Mouse (Mus musculus) bone marrow, adult 2 months (tissue): ENCODE results near the gene Chadl. TPM values are rescaled to one million over a fixed set of nuclear protein-coding genes. Genes with fewer than 3 reads are reported as not detected.
"Not testable (repeated sequence)": the region's sequence is repeated elsewhere in the genome, so short reads cannot be mapped to it uniquely, and the experiment has no call there.

Experiments
- H3K27ac ChIP-seq: fragments of 200-500 bp; 2 replicates; pipeline ENCODE4 v1.5.1; 2012; ENCODE audit warnings: low read depth, mild to moderate bottlenecking, control low read depth, inconsistent platforms, low read length; ENCODE audit not compliant: control insufficient read depth, poor library complexity, insufficient read depth
- H3K4me1 ChIP-seq: fragments of 200-500 bp; 2 replicates; pipeline ENCODE4 v1.6.1; 2011; ENCODE audit warnings: low read length; ENCODE audit not compliant: control insufficient read depth, insufficient read depth
- H3K4me3 ChIP-seq: fragments of 200-500 bp; replicated peaks from 2 replicates; pipeline ENCODE3; 2011; ENCODE audit warnings: mild to moderate bottlenecking, low read depth, low read length, control low read depth; ENCODE audit not compliant: control insufficient read depth
- CTCF ChIP-seq: fragments of 200-500 bp; IDR thresholded peaks from 2 replicates; pipeline ENCODE4 v1.5.1; 2011; ENCODE audit warnings: low read length, control low read depth; ENCODE audit not compliant: control insufficient read depth, insufficient read depth
- POLR2A ChIP-seq: fragments of 200-500 bp; IDR thresholded peaks from 2 replicates; pipeline ENCODE4 v1.6.1; 2011; ENCODE audit warnings: low read depth, mild to moderate bottlenecking, control low read depth, low read length, borderline replicate concordance; ENCODE audit not compliant: control insufficient read depth
- WGBS: fragments of 180-500 bp; shearing (Covaris S2); methylation state at CpG from one replicate; pipeline ENCODE4 v1.1.7; 2018; 5-methylcytosine and 5-hydroxymethylcytosine counted together
- polyA plus RNA-seq: library from polyadenylated mRNA; stranded (reverse); fragments of >200 nt; gene quantifications from 2 replicates; pipeline ENCODE4 v1.2.4, GENCODE M21; 2011; ENCODE audit warnings: low replicate concordance; ENCODE audit not compliant: missing spikeins, insufficient read depth, insufficient read length

Chadl gene
- not detected in 2 replicates for polyA plus RNA-seq

DNA sequence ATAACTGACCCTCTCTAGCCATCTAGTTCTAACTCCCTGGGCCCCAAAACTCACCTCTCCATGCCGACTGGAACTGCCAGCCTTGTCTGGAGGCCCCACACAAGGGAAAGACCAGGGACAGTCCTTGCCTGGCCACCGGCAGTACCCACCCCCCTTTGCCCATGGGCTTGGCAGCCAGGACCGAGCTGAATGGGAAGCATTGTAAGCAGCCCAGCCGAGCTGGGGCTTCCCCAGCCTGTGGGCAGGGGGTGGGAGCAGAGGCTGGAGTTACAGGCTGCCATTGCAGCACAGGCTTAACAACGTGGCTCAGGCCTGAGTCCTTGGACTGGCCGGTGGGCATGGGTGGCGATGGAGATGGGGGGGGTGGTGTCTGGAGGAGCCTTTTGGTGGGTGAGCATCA is at the start of gene Chadl:
Gene Chadl, minus strand, starts transcription at position 113 of the 400 bp plus-strand sequence.
- TF ChIP-seq CTCF, result no peak
- no peak for TF ChIP-seq POLR2A
- Histone ChIP-seq H3K4me1 (no peaks in the 10 kb centered on the region; the same call in none of the 2 replicates), H3K4me3 (no peak within 1 kb of the TSS), H3K27ac (no peak within 1 kb of the TSS)
- 78% methylated on average over 7 of the region's 7 CpGs for WGBS

DNA sequence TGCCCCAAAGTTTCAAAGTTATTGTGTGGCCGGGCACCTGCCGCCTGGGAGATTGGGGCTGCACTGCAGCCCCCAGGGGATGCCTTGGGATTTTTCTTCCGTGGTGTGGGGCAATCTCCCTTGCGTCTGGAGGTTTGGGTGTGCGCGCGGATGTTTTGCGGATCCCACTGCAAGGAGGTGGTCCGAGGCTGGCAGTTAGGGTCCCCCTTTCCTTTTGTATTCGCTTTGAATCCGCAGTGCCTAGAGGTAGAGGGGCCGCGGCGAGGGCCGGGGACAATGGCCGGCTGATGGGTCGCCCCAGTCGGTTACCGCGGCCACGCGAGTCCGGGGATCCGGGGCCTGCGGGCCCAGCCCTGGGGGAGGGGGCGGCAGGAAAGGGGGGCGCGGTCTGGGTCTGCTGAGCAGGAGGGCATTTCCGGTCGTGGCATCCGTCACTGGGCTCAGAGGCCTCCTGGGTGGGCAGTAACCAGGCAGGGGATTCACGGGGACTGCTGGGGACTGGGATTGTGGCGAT is 48.6 kb upstream of the Chadl start:
- Histone ChIP-seq H3K4me1 (no peaks in the 10 kb centered on the region), H3K27ac (peak overlapping the region; percentile 63; the same call in 1 of the 2 replicates)

GRCm38 (mm10) chr15:81744992-81745600 is 48.0 kb upstream of the Chadl start, which contains the start of the genes Zc3h7b and Rangap1:
Zc3h7b (plus strand) TSS chr15:81745057.
Rangap1 (minus strand) TSS chr15:81745530.
- TF ChIP-seq POLR2A, result no peak; the same call in 1 of the 2 replicates
- no peak for TF ChIP-seq CTCF
- Histone ChIP-seq H3K27ac (peak within 1 kb of the TSS; percentile 63; the same call in 1 of the 2 replicates), H3K4me1 (no peaks in the 10 kb centered on the region), H3K4me3 (peak within 1 kb of the TSS; percentile 89)
- WGBS, result under 1% methylated on average over 65 of the region's 65 CpGs

More for the DNA sequence above, 48.6 kb upstream of the Chadl start:
- WGBS, result under 1% methylated on average over 31 of the region's 33 CpGs
- TF ChIP-seq POLR2A (no peak), CTCF (no peak)
- H3K4me3 ChIP-seq, result peak overlapping the region; percentile 89

DNA sequence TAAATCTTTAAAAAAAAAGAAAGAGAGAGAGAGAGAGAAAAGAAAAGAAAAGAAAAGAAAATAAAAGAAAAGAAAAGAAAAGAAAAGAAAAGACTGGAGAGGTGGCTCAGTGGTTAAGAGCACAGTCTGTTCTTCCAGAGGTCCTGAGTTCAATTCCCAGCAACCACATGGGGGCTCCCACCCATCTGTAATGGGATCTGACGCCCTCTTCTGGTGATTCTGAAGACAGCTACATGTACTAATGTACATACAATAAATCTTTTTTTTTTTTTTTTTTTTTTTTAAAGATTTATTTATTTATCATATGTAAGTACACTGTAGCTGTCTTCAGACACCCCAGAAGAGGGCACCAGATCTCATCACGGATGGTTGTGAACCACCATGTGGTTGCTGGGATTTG is 45.3 kb upstream of the Chadl start:
- WGBS, result 20% methylated on average over 2 of the region's 2 CpGs
- H3K4me3 ChIP-seq, result not testable (repeated sequence)

GRCm38 (mm10) chr15:81739924-81740323 is 42.8 kb upstream of the Chadl start:
- TF ChIP-seq CTCF (no peak), POLR2A (no peak)
- 19% methylated on average over 2 of the region's 2 CpGs for WGBS
- H3K27ac ChIP-seq, result no peak overlapping the region
- no peak overlapping the region for H3K4me3 ChIP-seq
- no peaks in the 10 kb centered on the region for H3K4me1 ChIP-seq

More for the DNA sequence above, 45.3 kb upstream of the Chadl start:
- H3K27ac ChIP-seq, H3K4me1 ChIP-seq: not testable (repeated sequence)

DNA sequence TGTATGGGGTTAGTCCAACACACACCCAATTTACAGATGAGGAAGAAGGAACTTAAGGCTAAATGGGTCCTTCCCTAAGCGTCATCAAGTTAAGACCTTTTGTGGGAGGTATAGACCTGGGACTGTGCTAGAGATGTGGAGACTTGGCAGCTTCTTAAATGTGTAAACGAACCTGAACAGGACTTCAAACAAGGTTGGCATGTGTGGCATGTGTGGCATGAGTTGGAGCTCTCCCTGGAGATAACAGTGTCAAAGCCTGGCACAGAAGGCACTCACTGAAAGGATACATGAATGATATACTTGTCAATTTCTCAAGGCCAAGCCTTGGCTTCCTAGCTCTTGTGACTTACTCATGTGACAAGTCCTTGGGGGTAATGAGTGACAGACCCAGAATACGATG is 42.2 kb upstream of the Chadl start:
- 81% methylated on average over 3 of the region's 3 CpGs for WGBS
- no peaks in the 10 kb centered on the region for H3K4me1 ChIP-seq
- no peak overlapping the region for H3K4me3 ChIP-seq
- H3K27ac ChIP-seq, result no peak overlapping the region
- TF ChIP-seq POLR2A, result no peak
- TF ChIP-seq CTCF, result no peak

DNA sequence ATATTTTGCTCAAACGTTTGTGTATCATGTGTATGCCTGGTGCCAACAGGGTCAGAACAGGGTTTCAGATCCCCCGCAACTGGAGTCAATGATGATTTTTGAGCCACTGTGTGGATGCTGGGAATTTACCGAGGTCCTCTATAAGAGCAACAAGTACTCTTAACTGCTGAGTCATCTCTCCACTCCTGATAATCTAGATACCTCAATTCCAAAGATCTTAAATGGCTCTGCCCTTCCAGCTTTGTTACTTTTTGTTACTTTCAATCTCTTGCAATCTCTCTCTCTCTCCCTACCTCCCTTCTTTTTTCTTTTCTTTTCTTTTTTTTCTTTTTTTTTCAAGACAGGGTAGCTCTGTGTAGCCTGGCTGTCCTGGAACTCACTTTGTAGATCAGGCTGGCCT is 38.0 kb upstream of the Chadl start:
- H3K4me3 ChIP-seq, result no peak overlapping the region
- no peak overlapping the region for H3K27ac ChIP-seq
- H3K4me1 ChIP-seq, result no peaks in the 10 kb centered on the region
- TF ChIP-seq POLR2A (no peak), CTCF (no peak)
- 38% methylated on average over 3 of the region's 3 CpGs for WGBS

DNA sequence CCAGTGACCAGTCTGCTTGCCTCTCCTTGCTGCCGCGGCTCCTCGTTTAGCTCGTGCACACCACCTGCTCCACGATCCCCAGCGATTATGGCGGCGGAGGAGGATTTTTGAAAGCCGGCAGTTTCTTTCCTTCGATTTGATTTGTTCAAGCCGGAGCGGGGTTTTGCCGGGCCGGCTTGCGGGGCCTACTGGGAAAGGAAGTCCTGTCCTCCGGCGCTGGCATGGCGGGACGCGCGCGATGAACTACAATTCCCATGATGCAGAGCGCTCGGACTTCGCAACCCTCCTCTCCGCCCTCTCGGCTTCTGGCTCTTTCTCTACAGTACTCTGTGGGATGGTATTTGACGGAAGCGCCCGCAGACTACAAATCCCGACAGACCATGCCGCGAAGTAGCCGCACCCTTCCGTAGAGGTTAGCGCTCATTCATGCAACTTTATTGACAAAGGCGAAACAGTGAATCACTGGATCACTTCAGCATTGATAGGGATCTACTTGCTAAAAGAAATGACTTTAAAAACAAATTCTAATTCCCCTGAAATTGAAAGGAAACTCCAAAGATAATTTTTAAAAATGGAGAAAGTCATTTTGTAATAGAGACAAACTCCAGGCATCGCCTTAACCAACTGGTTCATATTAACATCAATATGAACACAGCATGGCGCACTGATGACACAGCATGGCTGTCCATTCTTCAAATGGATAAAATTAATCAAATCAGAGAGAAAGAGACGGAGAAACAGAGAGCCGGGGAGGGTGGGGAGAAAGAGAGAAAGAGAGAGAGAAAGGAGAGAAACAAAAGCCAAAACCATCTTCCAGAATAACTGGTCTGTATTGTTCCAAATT is 32.9 kb upstream of the Chadl start:
- H3K4me3 ChIP-seq, result peak overlapping the region; percentile 99
- no peaks in the 10 kb centered on the region; the same call in 1 of the 2 replicates for H3K4me1 ChIP-seq
- peak; percentile 64; the same call in 1 of the 2 replicates for TF ChIP-seq POLR2A
- no peak for TF ChIP-seq CTCF
- WGBS, result 6% methylated on average over 41 of the region's 41 CpGs
- peak overlapping the region; percentile 91 for H3K27ac ChIP-seq
